Mouse (Mus musculus) C2C12 (cell line): ENCODE results near the gene Bend6.

Source experiments
- CTCF ChIP-seq: IDR thresholded peaks from one replicate; pipeline ENCODE4 v1.5.1; 2011; ENCODE audit not compliant: control insufficient read depth, insufficient read depth, insufficient read length
- MYOG ChIP-seq: IDR thresholded peaks from one replicate; pipeline ENCODE4 v1.6.1; 2011; ENCODE audit not compliant: control insufficient read depth, insufficient read length; ENCODE audit errors: extremely low read depth

DNA sequence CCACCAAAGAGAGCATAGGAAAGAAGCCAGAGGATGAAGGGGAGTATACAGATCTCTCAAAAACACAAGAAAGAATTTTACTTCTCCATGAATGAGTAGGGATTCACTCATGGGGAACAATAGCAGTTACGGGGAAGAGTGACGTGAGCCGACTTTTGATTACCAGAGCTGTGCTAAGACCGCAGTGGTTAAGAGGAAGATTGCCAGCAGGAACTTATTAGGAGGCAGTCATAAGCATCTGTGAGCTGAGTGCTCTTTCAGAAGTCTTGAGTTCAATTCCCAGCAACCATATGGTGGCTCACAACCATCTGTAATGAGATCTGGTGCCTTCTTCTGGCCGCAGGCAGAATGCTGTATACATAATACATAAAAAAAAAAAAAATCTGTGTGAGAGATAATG lies 34.1 kb downstream of the Bend6 start:
- no peak for TF ChIP-seq CTCF
- no peak for TF ChIP-seq MYOG
